Mouse (Mus musculus) intestine, embryonic 15.5 days (tissue): ENCODE results near the gene Sirt1. TPM values are rescaled to one million over a fixed set of nuclear protein-coding genes. Genes with fewer than 3 reads are reported as not detected.

ENCODE experiments used
- ATAC-seq: fragments of 200-750 bp; cut with Nextera tagmentation; 2 replicates; pipeline ENCODE4 v1.8.0; 2017; ENCODE audit warnings: moderate TSS enrichment, moderate library complexity
- H3K27ac ChIP-seq: fragments of 300-500 bp; sonication (generic); 2 replicates; pipeline ENCODE4 v1.5.1; 2015; ENCODE audit warnings: mild to moderate bottlenecking, inconsistent platforms
- H3K27me3 ChIP-seq: fragments of 300-500 bp; sonication (generic); replicated peaks from 2 replicates; pipeline ENCODE4 v1.6.1; 2015; ENCODE audit warnings: inconsistent platforms
- H3K36me3 ChIP-seq: fragments of 300-500 bp; sonication (generic); 2 replicates; pipeline ENCODE4 v1.6.1; 2015; ENCODE audit warnings: inconsistent platforms
- H3K4me1 ChIP-seq: fragments of 300-500 bp; sonication (generic); replicated peaks from 2 replicates; pipeline ENCODE4 v1.6.1; 2015; ENCODE audit warnings: inconsistent platforms
- H3K4me2 ChIP-seq: fragments of 300-500 bp; sonication (generic); replicated peaks from 2 replicates; pipeline ENCODE4 v1.6.1; 2015; ENCODE audit warnings: mild to moderate bottlenecking, inconsistent platforms
- H3K4me3 ChIP-seq: fragments of 300-500 bp; sonication (generic); replicated peaks from 2 replicates; pipeline ENCODE4 v1.5.1; 2015; ENCODE audit warnings: inconsistent platforms
- H3K9ac ChIP-seq: fragments of 300-500 bp; sonication (generic); 2 replicates; pipeline ENCODE4 v1.6.1; 2015; ENCODE audit warnings: inconsistent platforms
- H3K9me3 ChIP-seq: fragments of 300-500 bp; sonication (generic); 2 replicates; pipeline ENCODE4 v1.6.1; 2016; ENCODE audit warnings: inconsistent platforms
- WGBS: fragments of 180-500 bp; shearing (Covaris S2); methylation state at CpG from one replicate; pipeline ENCODE4 v1.1.7; 2015; 5-methylcytosine and 5-hydroxymethylcytosine counted together
- polyA plus RNA-seq: library from polyadenylated mRNA; unstranded; fragments of >200 nt; fragmentation: Nextera tagmentation; extraction: Ambion mirVana; gene quantifications from 2 replicates; pipeline ENCODE4 v1.2.1, GENCODE M21; 2015

Gene Sirt1
- polyA plus RNA-seq, 1 experiment from 2014 or later, result 5.2 TPM

- no peak overlapping the region for H3K27ac ChIP-seq
- no peak for ATAC-seq
- no peak overlapping the region for H3K4me3 ChIP-seq
- no peaks in the 10 kb centered on the region for H3K4me1 ChIP-seq
- H3K4me2 ChIP-seq, result no peak overlapping the region
- H3K9me3 ChIP-seq, result no peaks in the 10 kb centered on the region
- no peak overlapping the region for H3K9ac ChIP-seq
- H3K36me3 ChIP-seq, result no peaks in the 10 kb centered on the region
- no peaks in the 10 kb centered on the region for H3K27me3 ChIP-seq
- WGBS, result 90% methylated on average over 3 of the region's 3 CpGs
These were observed 36.8 kb downstream of the Sirt1 start for GRCm38 (mm10) chr10:63344751-63345150.

- 76% methylated on average over 2 of the region's 2 CpGs for WGBS
- Histone ChIP-seq H3K4me3 (no peak overlapping the region), H3K27ac (no peak overlapping the region), H3K27me3 (no peaks in the 10 kb centered on the region), H3K36me3 (no peaks in the 10 kb centered on the region), H3K9me3 (no peaks in the 10 kb centered on the region), H3K4me2 (no peak overlapping the region), H3K9ac (no peak overlapping the region), H3K4me1 (peaks cover 13% of the 10 kb centered on the region)
- no peak for ATAC-seq
These were observed 40.2 kb downstream of the Sirt1 start for GRCm38 (mm10) chr10:63341351-63341750.

DNA sequence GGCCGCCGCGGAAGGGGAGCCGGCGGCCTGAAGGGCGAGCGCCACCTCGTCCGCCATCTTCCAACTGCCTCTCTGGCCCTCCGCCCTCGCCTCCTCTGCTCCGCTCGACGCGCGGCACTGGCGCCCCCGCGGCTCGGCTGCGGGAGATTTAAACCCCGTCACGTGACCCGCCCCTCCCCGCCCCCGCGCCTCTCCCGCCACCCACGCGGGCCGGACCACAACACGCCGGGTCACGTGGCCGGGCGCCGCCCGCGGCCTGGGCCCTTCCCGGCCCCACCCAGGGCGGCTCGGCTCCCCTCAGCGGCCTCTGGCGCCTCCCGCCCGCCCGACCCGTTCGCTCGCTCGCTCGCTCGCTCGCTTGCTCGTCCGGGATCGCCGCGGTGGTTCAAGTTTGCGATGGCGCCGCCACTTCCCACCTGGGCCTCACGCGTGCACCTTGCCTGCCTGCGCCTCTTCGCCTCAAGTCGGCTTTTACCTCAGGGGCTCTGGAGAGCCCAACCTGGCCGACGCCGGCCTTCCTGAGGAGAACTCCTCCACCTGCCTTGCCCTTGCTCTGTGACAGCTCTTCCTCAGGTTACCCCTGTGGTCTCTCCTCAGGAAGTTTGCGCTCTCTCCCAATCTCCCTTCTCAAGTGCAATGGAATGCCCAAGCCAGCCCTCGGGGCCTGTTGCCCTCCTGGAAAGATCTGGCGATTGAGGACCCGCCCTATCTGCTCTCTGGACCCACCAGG, 42.4 kb downstream of the Sirt1 start:
- Histone ChIP-seq H3K27me3 (no peaks in the 10 kb centered on the region), H3K4me3 (peak overlapping the region; percentile 85), H3K27ac (peak overlapping the region; percentile 89), H3K36me3 (no peaks in the 10 kb centered on the region), H3K4me2 (peak overlapping the region; percentile 92), H3K9me3 (no peaks in the 10 kb centered on the region), H3K9ac (peak overlapping the region; percentile 93), H3K4me1 (peaks cover 13% of the 10 kb centered on the region)
- ATAC-seq, result peak; percentile 98
- under 1% methylated on average over 68 of the region's 74 CpGs for WGBS

GRCm38 (mm10) chr10:63337951-63338836, 43.3 kb downstream of the Sirt1 start:
- H3K27me3 ChIP-seq, result no peaks in the 10 kb centered on the region
- no peaks in the 10 kb centered on the region for H3K36me3 ChIP-seq
- H3K9me3 ChIP-seq, result no peaks in the 10 kb centered on the region
- ATAC-seq, result peak; percentile 88
- peaks cover 13% of the 10 kb centered on the region for H3K4me1 ChIP-seq
- peak overlapping the region; percentile 92 for H3K4me2 ChIP-seq
- WGBS, result 1% methylated on average over 78 of the region's 113 CpGs
- peak overlapping the region; percentile 85 for H3K4me3 ChIP-seq
- peak overlapping the region; percentile 89 for H3K27ac ChIP-seq
- H3K9ac ChIP-seq, result peak overlapping the region; percentile 93

GRCm38 (mm10) chr10:63337326-63337725, 44.2 kb downstream of the Sirt1 start:
- Histone ChIP-seq H3K4me2 (peak overlapping the region; percentile 92), H3K9me3 (no peaks in the 10 kb centered on the region), H3K36me3 (no peaks in the 10 kb centered on the region), H3K4me3 (peak overlapping the region; percentile 85), H3K27ac (no peak overlapping the region), H3K9ac (no peak overlapping the region), H3K27me3 (no peaks in the 10 kb centered on the region), H3K4me1 (peaks cover 13% of the 10 kb centered on the region)
- WGBS, result 33% methylated on average over 5 of the region's 5 CpGs
- no peak for ATAC-seq

GRCm38 (mm10) chr10:63336901-63337300, 44.6 kb downstream of the Sirt1 start:
- H3K9me3 ChIP-seq, result no peaks in the 10 kb centered on the region
- peak overlapping the region; percentile 85; the same call in 1 of the 2 replicates for H3K4me3 ChIP-seq
- no peak overlapping the region for H3K27ac ChIP-seq
- ATAC-seq, result no peak
- H3K4me1 ChIP-seq, result peaks cover 13% of the 10 kb centered on the region
- WGBS, result 59% methylated on average over 13 of the region's 13 CpGs
- no peak overlapping the region for H3K9ac ChIP-seq
- H3K27me3 ChIP-seq, result no peaks in the 10 kb centered on the region
- peak overlapping the region; percentile 92 for H3K4me2 ChIP-seq
- H3K36me3 ChIP-seq, result no peaks in the 10 kb centered on the region

GRCm38 (mm10) chr10:63327091-63327490, 54.4 kb downstream of the Sirt1 start:
- Histone ChIP-seq H3K9me3 (no peaks in the 10 kb centered on the region), H3K9ac (no peak overlapping the region), H3K27me3 (no peaks in the 10 kb centered on the region), H3K4me1 (no peaks in the 10 kb centered on the region), H3K4me2 (no peak overlapping the region), H3K27ac (no peak overlapping the region), H3K36me3 (peaks cover 18% of the 10 kb centered on the region; the same call in 1 of the 2 replicates), H3K4me3 (no peak overlapping the region)
- no peak for ATAC-seq
- WGBS, result 90% methylated on average over 1 of the region's 1 CpGs

- H3K27ac ChIP-seq, result no peak overlapping the region
- WGBS, result 90% methylated on average over 1 of the region's 1 CpGs
These were observed 67.8 kb downstream of the Sirt1 start for GRCm38 (mm10) chr10:63313726-63314125.

DNA sequence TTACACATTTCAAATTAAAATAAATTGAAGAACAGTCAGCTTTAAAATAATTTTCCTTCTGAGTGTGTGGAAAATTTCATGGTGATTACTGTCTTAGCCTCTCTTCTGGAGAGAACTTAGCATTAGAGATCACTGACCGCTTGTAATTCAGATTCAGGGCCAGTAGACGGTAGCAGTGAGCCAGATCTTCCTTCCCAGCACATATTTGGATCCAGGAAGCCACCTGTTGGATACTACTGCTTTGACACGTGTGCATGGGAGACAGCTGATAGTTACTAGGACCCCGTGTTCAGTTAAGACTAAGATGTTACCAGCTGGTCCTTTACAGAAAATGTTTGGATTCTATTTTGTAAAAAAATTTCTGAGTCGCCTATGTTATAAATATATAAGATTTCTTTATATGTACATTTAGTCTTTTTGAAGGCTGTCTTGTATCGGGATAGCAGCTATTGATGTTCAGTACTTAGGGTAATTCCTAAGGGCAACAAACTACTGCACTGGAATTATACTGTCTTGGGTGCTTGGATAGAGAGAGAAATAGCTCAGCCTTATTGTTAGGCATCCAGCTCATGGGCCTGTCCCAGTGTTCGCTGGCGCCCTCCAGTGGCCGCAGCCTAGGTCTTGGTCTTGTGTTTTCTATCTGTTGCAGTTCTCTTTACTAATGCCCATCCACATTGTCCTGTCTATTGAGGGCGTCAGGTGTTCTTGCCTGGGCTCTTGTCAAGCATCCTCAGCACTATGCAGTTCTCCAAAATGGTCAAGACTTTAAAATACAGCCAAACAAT, 72.7 kb downstream of the Sirt1 start:
- ATAC-seq, result peak; percentile 73
- Histone ChIP-seq H3K4me3 (no peak overlapping the region), H3K4me2 (no peak overlapping the region), H3K27ac (no peak overlapping the region), H3K36me3 (peaks cover 26% of the 10 kb centered on the region), H3K27me3 (no peaks in the 10 kb centered on the region), H3K4me1 (no peaks in the 10 kb centered on the region), H3K9ac (no peak overlapping the region), H3K9me3 (no peaks in the 10 kb centered on the region)
- WGBS, result 40% methylated on average over 10 of the region's 10 CpGs

More at GRCm38 (mm10) chr10:63313726-63314125, 67.8 kb downstream of the Sirt1 start:
- peaks cover 12% of the 10 kb centered on the region; the same call in 1 of the 2 replicates for H3K36me3 ChIP-seq
- ATAC-seq, result no peak
- H3K27me3 ChIP-seq, result no peaks in the 10 kb centered on the region
- no peaks in the 10 kb centered on the region for H3K9me3 ChIP-seq
- no peak overlapping the region for H3K4me2 ChIP-seq
- no peak overlapping the region for H3K9ac ChIP-seq
- no peaks in the 10 kb centered on the region for H3K4me1 ChIP-seq
- H3K4me3 ChIP-seq, result no peak overlapping the region

DNA sequence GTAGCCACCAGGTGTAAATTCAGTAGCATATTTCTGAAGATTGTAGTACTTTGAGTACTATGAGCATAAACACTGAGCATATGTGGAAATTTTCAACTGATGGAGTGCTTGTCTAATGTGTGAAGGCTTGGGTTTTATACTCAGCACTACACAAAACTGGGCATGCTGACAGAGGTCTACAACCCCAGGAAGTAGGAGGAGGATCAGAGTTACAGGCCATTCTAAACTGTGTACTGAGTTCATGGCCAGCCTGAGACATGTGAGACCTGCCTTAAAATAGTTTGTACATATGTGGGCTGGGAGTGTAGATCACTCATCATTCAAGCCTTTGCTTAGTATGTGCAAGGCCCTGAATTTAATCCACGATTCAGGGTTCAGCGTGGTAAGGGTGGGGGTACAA, 79.1 kb downstream of the Sirt1 start:
- Histone ChIP-seq H3K36me3 (peaks cover 5% of the 10 kb centered on the region), H3K27ac (no peak overlapping the region), H3K9me3 (no peaks in the 10 kb centered on the region), H3K9ac (no peak overlapping the region), H3K27me3 (no peaks in the 10 kb centered on the region), H3K4me2 (no peak overlapping the region), H3K4me3 (no peak overlapping the region), H3K4me1 (no peaks in the 10 kb centered on the region)
- no peak for ATAC-seq
- WGBS, result 93% methylated on average over 2 of the region's 2 CpGs

DNA sequence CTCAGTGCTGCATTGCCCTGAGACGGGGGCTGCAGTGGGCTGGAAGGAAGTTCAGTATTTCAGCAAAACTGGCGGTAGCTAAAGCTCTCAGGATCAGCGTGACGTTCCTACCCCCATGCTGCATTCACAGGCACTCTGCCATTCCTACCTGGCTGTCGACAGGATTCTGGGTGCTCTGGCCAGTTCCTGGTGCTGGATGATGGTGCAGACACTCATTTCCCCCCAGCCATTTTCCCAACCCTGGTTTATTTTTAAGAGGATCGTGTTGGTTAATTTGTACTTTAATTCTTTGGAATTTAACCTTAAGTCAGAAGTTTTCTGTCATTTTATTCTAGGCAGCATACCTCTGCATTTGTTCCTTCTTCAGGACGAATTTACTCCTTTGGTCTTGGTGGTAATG, 98.7 kb downstream of the Sirt1 start:
- WGBS, result 89% methylated on average over 7 of the region's 7 CpGs
- H3K9me3 ChIP-seq, result no peaks in the 10 kb centered on the region
- no peaks in the 10 kb centered on the region; the same call in 1 of the 2 replicates for H3K36me3 ChIP-seq

DNA sequence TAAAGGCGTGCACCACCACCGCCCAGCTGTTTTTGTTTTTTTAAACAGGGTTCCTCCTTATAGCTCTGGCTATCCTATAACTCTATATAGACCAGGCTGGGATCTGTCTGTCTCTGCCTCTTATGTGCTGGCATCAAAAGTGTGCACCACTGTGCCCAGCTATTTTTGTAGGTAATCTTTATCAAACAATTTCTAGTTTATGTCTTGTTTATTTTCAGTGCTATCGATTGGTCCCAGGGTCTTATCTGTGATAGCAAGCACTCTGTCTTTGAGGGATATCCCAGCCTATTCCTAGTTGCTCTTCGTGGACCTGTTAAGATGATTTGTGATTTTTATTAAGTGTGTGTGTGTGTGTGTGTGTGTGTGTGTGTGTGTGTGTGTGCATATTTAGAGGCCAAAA, 99.1 kb downstream of the Sirt1 start:
- no peak for ATAC-seq
- no peaks in the 10 kb centered on the region; the same call in 1 of the 2 replicates for H3K36me3 ChIP-seq
- WGBS, result 75% methylated on average over 4 of the region's 4 CpGs

More for the DNA sequence above, 98.7 kb downstream of the Sirt1 start:
- no peak overlapping the region for H3K9ac ChIP-seq
- H3K27me3 ChIP-seq, result no peaks in the 10 kb centered on the region
- no peaks in the 10 kb centered on the region for H3K4me1 ChIP-seq
- no peak for ATAC-seq
- no peak overlapping the region for H3K27ac ChIP-seq
- H3K4me2 ChIP-seq, result no peak overlapping the region
- no peak overlapping the region for H3K4me3 ChIP-seq

More for the DNA sequence above, 99.1 kb downstream of the Sirt1 start:
- Histone ChIP-seq H3K4me1 (no peaks in the 10 kb centered on the region), H3K4me2 (no peak overlapping the region), H3K4me3 (no peak overlapping the region), H3K9me3 (no peaks in the 10 kb centered on the region), H3K27ac (no peak overlapping the region), H3K9ac (no peak overlapping the region), H3K27me3 (no peaks in the 10 kb centered on the region)
